Mouse (Mus musculus) liver, postnatal 0 days (tissue): ENCODE measurements around the gene Clock.

Source experiments
- CTCF ChIP-seq: sonication (generic); IDR thresholded peaks from 2 replicates; pipeline ENCODE4 v1.5.1; 2016; ENCODE audit warnings: antibody characterized with exemption, low read depth
- EP300 ChIP-seq: IDR thresholded peaks from 2 replicates; pipeline ENCODE4 v1.6.1; 2016; ENCODE audit warnings: antibody characterized with exemption, low read depth, mild to moderate bottlenecking

GRCm38 (mm10) chr5:76208066-76208465 is 96.5 kb downstream of the Clock start:
- TF ChIP-seq CTCF (no peak), EP300 (no peak)
